Mouse (Mus musculus) heart, embryonic 15.5 days (tissue): ENCODE measurements around the gene Gtf2i. TPM values are rescaled to one million over a fixed set of nuclear protein-coding genes. Genes with fewer than 3 reads are reported as not detected.

Experiments used
- ATAC-seq: fragments of 200-750 bp; cut with Nextera tagmentation; replicated peaks from 2 replicates; pipeline ENCODE4 v1.8.0; 2017; ENCODE audit warnings: low read depth, moderate TSS enrichment; ENCODE audit not compliant: insufficient number of reproducible peaks, insufficient read depth, low FRiP score
- H3K27ac ChIP-seq: fragments of 300-500 bp; sonication (generic); 2 replicates; pipeline ENCODE4 v1.5.1; 2015; ENCODE audit warnings: mild to moderate bottlenecking, inconsistent platforms
- H3K27me3 ChIP-seq: fragments of 300-500 bp; sonication (generic); 2 replicates; pipeline ENCODE4 v1.6.1; 2015; ENCODE audit warnings: inconsistent platforms
- H3K36me3 ChIP-seq: fragments of 300-500 bp; sonication (generic); 2 replicates; pipeline ENCODE4 v1.6.1; 2015; ENCODE audit warnings: mild to moderate bottlenecking, inconsistent platforms
- H3K4me1 ChIP-seq: fragments of 300-500 bp; sonication (generic); replicated peaks from 2 replicates; pipeline ENCODE4 v1.6.1; 2015; ENCODE audit warnings: inconsistent platforms
- H3K4me2 ChIP-seq: fragments of 300-500 bp; sonication (generic); 2 replicates; pipeline ENCODE4 v1.6.1; 2015; ENCODE audit warnings: inconsistent platforms, mild to moderate bottlenecking, moderate library complexity
- H3K4me3 ChIP-seq: fragments of 300-500 bp; sonication (generic); 2 replicates; pipeline ENCODE4 v1.5.1; 2015; ENCODE audit warnings: mild to moderate bottlenecking, inconsistent platforms
- H3K9ac ChIP-seq: fragments of 300-500 bp; sonication (generic); 2 replicates; pipeline ENCODE4 v1.6.1; 2015; ENCODE audit warnings: mild to moderate bottlenecking, inconsistent platforms
- H3K9me3 ChIP-seq: fragments of 300-500 bp; sonication (generic); replicated peaks from 2 replicates; pipeline ENCODE4 v1.6.1; 2016; ENCODE audit warnings: inconsistent platforms
- WGBS: fragments of 180-500 bp; shearing (Covaris S2); methylation state at CpG from one replicate; pipeline ENCODE4 v1.1.7; 2015; ENCODE audit warnings: mixed read lengths; 5-methylcytosine and 5-hydroxymethylcytosine counted together
- polyA plus RNA-seq: library from polyadenylated mRNA; unstranded; fragments of >200 nt; fragmentation: Nextera tagmentation; extraction: Ambion mirVana; gene quantifications from 2 replicates; pipeline ENCODE4 v1.2.1, GENCODE M21; 2015

Gene Gtf2i
- polyA plus RNA-seq, 1 experiment from 2014 or later: 121 TPM

GRCm38 (mm10) chr5:134237936-134238760 is 76.4 kb downstream of the Gtf2i start:
- ATAC-seq: no peak
- peaks cover 32% of the 10 kb centered on the region for H3K4me1 ChIP-seq
- H3K4me2 ChIP-seq: no peak overlapping the region
- H3K27me3 ChIP-seq: no peaks in the 10 kb centered on the region
- H3K9ac ChIP-seq: no peak overlapping the region
- H3K9me3 ChIP-seq: no peaks in the 10 kb centered on the region
- H3K36me3 ChIP-seq: peaks cover 75% of the 10 kb centered on the region
- H3K27ac ChIP-seq: no peak overlapping the region
- no peak overlapping the region for H3K4me3 ChIP-seq
- 90% methylated on average over 28 of the region's 28 CpGs for WGBS

DNA sequence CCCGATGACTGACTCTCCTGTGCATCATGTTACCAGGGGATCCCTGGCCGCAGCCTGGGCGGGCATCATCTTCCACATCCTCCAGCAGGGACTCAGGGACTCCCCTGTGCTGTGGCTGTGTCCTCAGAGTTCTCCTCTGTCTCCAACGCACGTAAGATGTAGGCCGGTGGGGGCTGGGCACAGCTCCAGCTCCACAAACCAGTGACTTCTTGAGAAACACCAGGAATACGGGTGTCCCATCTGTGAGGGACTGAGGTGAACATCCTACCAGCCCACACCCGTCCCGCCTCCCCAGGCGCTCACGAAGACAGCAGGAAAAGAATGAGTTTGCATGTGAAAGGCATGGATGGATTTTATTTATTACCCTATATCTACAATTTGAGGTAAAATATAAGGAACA is 77.1 kb downstream of the Gtf2i start:
- no peaks in the 10 kb centered on the region for H3K27me3 ChIP-seq
- no peak overlapping the region for H3K27ac ChIP-seq
- 92% methylated on average over 11 of the region's 11 CpGs for WGBS
- no peaks in the 10 kb centered on the region for H3K9me3 ChIP-seq
- peaks cover 38% of the 10 kb centered on the region for H3K4me1 ChIP-seq
- H3K4me2 ChIP-seq: no peak overlapping the region
- no peak overlapping the region for H3K4me3 ChIP-seq
- H3K36me3 ChIP-seq: peaks cover 69% of the 10 kb centered on the region
- no peak for ATAC-seq
- H3K9ac ChIP-seq: no peak overlapping the region

- peaks cover 43% of the 10 kb centered on the region for H3K4me1 ChIP-seq
- WGBS: 78% methylated on average over 6 of the region's 6 CpGs
- no peak for ATAC-seq
- H3K4me2 ChIP-seq: no peak overlapping the region
- peak overlapping the region; percentile 3; the same call in 1 of the 2 replicates for H3K27ac ChIP-seq
- no peaks in the 10 kb centered on the region for H3K27me3 ChIP-seq
- H3K9ac ChIP-seq: no peak overlapping the region
- no peak overlapping the region for H3K4me3 ChIP-seq
- no peaks in the 10 kb centered on the region for H3K9me3 ChIP-seq
- peaks cover 62% of the 10 kb centered on the region for H3K36me3 ChIP-seq
These were observed 77.8 kb downstream of the Gtf2i start for GRCm38 (mm10) chr5:134236796-134237195.

- H3K9ac ChIP-seq: no peak overlapping the region
- H3K4me1 ChIP-seq: peaks cover 47% of the 10 kb centered on the region
- no peaks in the 10 kb centered on the region for H3K27me3 ChIP-seq
- no peaks in the 10 kb centered on the region for H3K9me3 ChIP-seq
- H3K4me3 ChIP-seq: no peak overlapping the region
- no peak for ATAC-seq
- peaks cover 56% of the 10 kb centered on the region for H3K36me3 ChIP-seq
- WGBS: 76% methylated on average over 3 of the region's 3 CpGs
- no peak overlapping the region for H3K4me2 ChIP-seq
- peak overlapping the region; percentile 58; the same call in 1 of the 2 replicates for H3K27ac ChIP-seq
These were observed 78.3 kb downstream of the Gtf2i start for GRCm38 (mm10) chr5:134236241-134236640.

GRCm38 (mm10) chr5:134235111-134235510 is 79.4 kb downstream of the Gtf2i start:
- Histone ChIP-seq H3K27me3 (no peaks in the 10 kb centered on the region), H3K4me3 (no peak overlapping the region), H3K4me1 (peaks cover 47% of the 10 kb centered on the region), H3K36me3 (peaks cover 45% of the 10 kb centered on the region), H3K9me3 (no peaks in the 10 kb centered on the region), H3K9ac (no peak overlapping the region), H3K4me2 (no peak overlapping the region), H3K27ac (peak overlapping the region; percentile 58)
- 24% methylated on average over 6 of the region's 6 CpGs for WGBS
- 0 out of 2 replicates have a peak, but pooled peaks have one; percentile 8 for ATAC-seq

DNA sequence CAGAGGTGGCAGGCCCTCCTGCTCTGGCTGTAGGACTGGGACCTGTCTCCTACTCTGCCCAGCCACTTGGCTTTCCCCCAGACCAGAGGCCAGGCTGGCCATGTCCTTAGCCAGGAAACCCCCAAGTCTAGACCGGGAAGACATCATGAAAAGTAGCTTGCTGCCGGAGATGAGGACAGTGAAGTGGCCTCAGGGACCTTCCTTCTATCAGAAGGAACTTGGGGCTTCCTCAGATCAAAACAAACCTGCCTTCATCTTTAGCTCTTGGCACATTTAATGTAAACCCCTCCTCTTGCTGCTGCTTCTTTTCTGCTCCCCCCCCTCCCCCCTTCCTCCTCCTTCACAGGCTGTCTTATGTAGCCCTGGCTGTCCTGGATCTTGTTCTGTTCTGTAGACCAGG is 80.4 kb downstream of the Gtf2i start:
- H3K27ac ChIP-seq: peak overlapping the region; percentile 49
- ATAC-seq: no peak
- 39% methylated on average over 2 of the region's 2 CpGs for WGBS
- no peak overlapping the region for H3K4me2 ChIP-seq
- no peak overlapping the region for H3K4me3 ChIP-seq
- H3K4me1 ChIP-seq: peaks cover 47% of the 10 kb centered on the region
- H3K9me3 ChIP-seq: no peaks in the 10 kb centered on the region
- H3K9ac ChIP-seq: no peak overlapping the region
- H3K27me3 ChIP-seq: no peaks in the 10 kb centered on the region
- H3K36me3 ChIP-seq: peaks cover 36% of the 10 kb centered on the region

DNA sequence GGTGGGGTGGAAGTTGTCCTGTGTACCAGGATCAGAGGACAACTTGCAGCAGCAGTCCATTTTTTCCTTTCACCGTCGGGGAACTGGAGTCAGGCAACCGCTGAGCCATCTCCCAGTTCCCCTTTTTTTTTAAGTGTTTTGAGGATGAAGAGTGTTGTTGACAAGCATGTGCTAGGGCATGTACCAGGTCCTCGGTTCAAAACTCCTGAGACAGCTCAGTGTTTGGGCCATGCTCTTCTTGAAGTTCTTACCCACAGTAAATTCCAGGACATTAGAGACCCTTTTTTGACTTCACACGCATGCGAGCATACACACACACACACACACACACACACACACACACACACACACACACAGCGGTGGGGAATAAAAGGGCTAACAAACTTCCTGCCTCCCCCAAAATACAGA is 81.3 kb downstream of the Gtf2i start:
- Histone ChIP-seq H3K9me3 (no peaks in the 10 kb centered on the region), H3K27me3 (no peaks in the 10 kb centered on the region), H3K36me3 (peaks cover 26% of the 10 kb centered on the region), H3K9ac (no peak overlapping the region), H3K4me2 (no peak overlapping the region), H3K4me3 (no peak overlapping the region), H3K4me1 (peaks cover 50% of the 10 kb centered on the region), H3K27ac (peak overlapping the region; percentile 17; the same call in 1 of the 2 replicates)
- no peak for ATAC-seq
- 49% methylated on average over 7 of the region's 7 CpGs for WGBS

GRCm38 (mm10) chr5:134232568-134232967 is 82.0 kb downstream of the Gtf2i start:
- Histone ChIP-seq H3K4me1 (peaks cover 56% of the 10 kb centered on the region), H3K4me2 (no peak overlapping the region), H3K9me3 (no peaks in the 10 kb centered on the region), H3K36me3 (peaks cover 20% of the 10 kb centered on the region), H3K9ac (no peak overlapping the region), H3K27me3 (no peaks in the 10 kb centered on the region), H3K4me3 (no peak overlapping the region), H3K27ac (no peak overlapping the region)
- no peak; the same call in 1 of the 2 replicates for ATAC-seq
- WGBS: 24% methylated on average over 7 of the region's 7 CpGs

DNA sequence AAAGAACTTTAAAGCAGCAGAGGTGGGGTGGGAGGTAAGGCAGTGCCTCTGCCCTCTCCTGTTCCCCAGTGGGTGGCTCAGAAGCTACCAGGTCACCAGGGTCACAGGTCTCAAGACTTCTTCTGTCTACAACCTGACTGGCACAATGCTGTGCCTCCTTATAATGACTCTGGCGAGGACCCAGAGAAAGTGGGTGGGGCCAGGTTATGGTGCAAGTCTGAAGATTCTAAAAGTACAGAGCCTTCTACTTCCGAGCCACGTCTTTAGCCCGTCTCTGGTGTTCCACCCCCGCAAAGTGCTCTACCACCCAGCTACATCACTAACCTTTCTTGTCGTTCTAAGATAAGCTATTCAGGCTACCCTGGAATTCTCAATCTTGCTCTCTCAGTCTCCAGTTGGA is 82.4 kb downstream of the Gtf2i start:
- ATAC-seq: no peak
- H3K9ac ChIP-seq: no peak overlapping the region
- no peak overlapping the region for H3K27ac ChIP-seq
- H3K4me1 ChIP-seq: peaks cover 56% of the 10 kb centered on the region
- no peak overlapping the region for H3K4me3 ChIP-seq
- 36% methylated on average over 6 of the region's 6 CpGs for WGBS
- H3K4me2 ChIP-seq: no peak overlapping the region
- H3K36me3 ChIP-seq: peaks cover 15% of the 10 kb centered on the region
- no peaks in the 10 kb centered on the region for H3K9me3 ChIP-seq
- no peaks in the 10 kb centered on the region for H3K27me3 ChIP-seq

DNA sequence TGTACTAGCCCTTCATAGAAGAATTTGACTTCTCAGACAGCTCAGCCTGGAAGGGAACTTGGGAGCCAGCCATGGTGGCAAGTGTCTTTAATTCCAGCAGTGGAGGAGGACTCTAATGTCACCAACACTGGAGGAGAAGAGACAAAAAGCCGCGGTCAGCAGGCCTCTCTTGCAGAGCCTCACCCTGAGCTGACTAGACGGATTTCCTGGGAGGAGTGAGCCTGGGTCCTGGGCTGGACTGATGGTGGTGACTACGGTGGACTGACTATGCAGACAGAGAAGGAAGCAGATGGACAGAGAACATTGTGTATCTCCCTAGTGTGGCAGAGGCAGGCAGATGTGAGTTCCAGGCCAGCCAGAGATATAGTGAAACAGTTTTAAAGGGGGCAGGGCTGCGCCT is 83.2 kb downstream of the Gtf2i start:
- Histone ChIP-seq H3K9ac (no peak overlapping the region), H3K9me3 (no peaks in the 10 kb centered on the region), H3K4me2 (no peak overlapping the region), H3K36me3 (peaks cover 8% of the 10 kb centered on the region; the same call in 1 of the 2 replicates), H3K4me3 (no peak overlapping the region), H3K27ac (no peak overlapping the region; the same call in 1 of the 2 replicates), H3K27me3 (no peaks in the 10 kb centered on the region), H3K4me1 (peaks cover 61% of the 10 kb centered on the region)
- no peak for ATAC-seq
- 73% methylated on average over 5 of the region's 5 CpGs for WGBS

DNA sequence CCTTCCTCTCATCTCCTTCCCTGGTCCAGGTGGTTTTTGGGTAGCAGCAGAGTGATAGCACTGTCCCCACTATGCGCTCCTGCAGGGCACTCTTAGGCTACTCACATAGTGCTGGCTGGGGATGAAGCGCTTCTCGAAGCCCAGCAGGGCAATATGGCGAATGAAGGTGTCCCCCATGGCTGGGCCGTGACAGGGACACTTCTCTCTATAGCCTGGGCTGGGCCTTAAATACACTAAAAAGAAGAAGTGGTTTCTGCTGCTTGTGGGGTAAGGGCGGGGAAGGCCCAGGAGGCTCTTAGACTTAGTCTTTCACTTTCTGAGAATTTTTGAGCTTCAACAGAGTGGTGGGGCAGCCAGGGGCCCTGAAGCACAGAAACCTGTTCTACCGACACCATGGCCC is 85.2 kb downstream of the Gtf2i start, which contains the start of gene Ncf1:
Gene Ncf1 (minus strand): TSS at position 235 of the 400 bp plus-strand sequence.
- H3K4me3 ChIP-seq: no peak within 1 kb of the TSS
- no peaks in the 10 kb centered on the region for H3K9me3 ChIP-seq
- WGBS: 84% methylated on average over 7 of the region's 7 CpGs
- H3K4me1 ChIP-seq: peaks cover 47% of the 10 kb centered on the region
- H3K27ac ChIP-seq: 0 out of 2 replicates have a peak within 1 kb of the TSS, but pooled peaks have one; percentile 22
- H3K4me2 ChIP-seq: no peak within 1 kb of the TSS
- no peaks in the 10 kb centered on the region for H3K36me3 ChIP-seq
- ATAC-seq: no peak
- no peak within 1 kb of the TSS for H3K9ac ChIP-seq
- no peaks in the 10 kb centered on the region for H3K27me3 ChIP-seq
